Mouse (Mus musculus): ENCODE results near the gene Fgfr2.
"Not testable (repeated sequence)": the region's sequence is repeated elsewhere in the genome, so short reads cannot be mapped to it uniquely, and the experiment has no call there.

Gene Fgfr2

GRCm38 (mm10) chr7:130543181-130543580 lies 2580.0 kb downstream of the Fgfr2 start:
- no peak for DNase-seq (ENCODE audit: low read depth, low spot score)

- DNase-seq (ENCODE audit: low read depth, low spot score), result no peak
Measured at GRCm38 (mm10) chr7:130540176-130540575, 2583.0 kb downstream of the Fgfr2 start.

GRCm38 (mm10) chr7:130537068-130537467 lies 2586.1 kb downstream of the Fgfr2 start:
- DNase-seq (ENCODE audit: low read depth, low spot score), result no peak

GRCm38 (mm10) chr7:130535174-130535573 lies 2588.0 kb downstream of the Fgfr2 start:
- DNase-seq (ENCODE audit: low read depth, low spot score), result no peak

- peak; percentile 86 for DNase-seq (ENCODE audit: low read depth, low spot score)
Measured at GRCm38 (mm10) chr7:130533316-130534260, 2589.6 kb downstream of the Fgfr2 start.

GRCm38 (mm10) chr7:130531138-130531537 lies 2592.0 kb downstream of the Fgfr2 start:
- DNase-seq (ENCODE audit: low read depth, low spot score), result not testable (repeated sequence)

GRCm38 (mm10) chr7:130527306-130527705 lies 2595.8 kb downstream of the Fgfr2 start:
- DNase-seq (ENCODE audit: low read depth, low spot score), result no peak

GRCm38 (mm10) chr7:130523451-130523850 lies 2599.7 kb downstream of the Fgfr2 start:
- DNase-seq (ENCODE audit: low read depth, low spot score), result no peak

- no peak for DNase-seq (ENCODE audit: low read depth, low spot score)
Measured at GRCm38 (mm10) chr7:130520812-130521422, 2602.2 kb downstream of the Fgfr2 start.

- DNase-seq (ENCODE audit: low read depth, low spot score), result peak; percentile 17
Measured at GRCm38 (mm10) chr7:130520049-130520425, 2603.1 kb downstream of the Fgfr2 start, which contains the start of gene Ate1. TSS of gene Ate1 (minus strand) at chr7:130520369.

- peak; percentile 97 for DNase-seq (ENCODE audit: low read depth, low spot score)
Measured at GRCm38 (mm10) chr7:130519096-130520048, 2603.8 kb downstream of the Fgfr2 start.

- DNase-seq (ENCODE audit: low read depth, low spot score), result no peak
Measured at GRCm38 (mm10) chr7:130518213-130519095, 2604.7 kb downstream of the Fgfr2 start.

GRCm38 (mm10) chr7:130510243-130510642 lies 2612.9 kb downstream of the Fgfr2 start:
- no peak for DNase-seq (ENCODE audit: low read depth, low spot score)

- DNase-seq (ENCODE audit: low read depth, low spot score), result no peak
Measured at GRCm38 (mm10) chr7:130503006-130503405, 2620.1 kb downstream of the Fgfr2 start.

- no peak for DNase-seq (ENCODE audit: low read depth, low spot score)
Measured at GRCm38 (mm10) chr7:130501499-130501898, 2621.7 kb downstream of the Fgfr2 start.

GRCm38 (mm10) chr7:130493346-130493745 lies 2629.8 kb downstream of the Fgfr2 start:
- DNase-seq (ENCODE audit: low read depth, low spot score), result no peak

GRCm38 (mm10) chr7:130492026-130492425 lies 2631.1 kb downstream of the Fgfr2 start:
- no peak for DNase-seq (ENCODE audit: low read depth, low spot score)

- DNase-seq (ENCODE audit: low read depth, low spot score), result not testable (repeated sequence)
Measured at GRCm38 (mm10) chr7:130479003-130479402, 2644.1 kb downstream of the Fgfr2 start.

- DNase-seq (ENCODE audit: low read depth, low spot score), result peak; percentile 68
Measured at GRCm38 (mm10) chr7:130475970-130476369, 2647.2 kb downstream of the Fgfr2 start.

GRCm38 (mm10) chr7:130473881-130474280 lies 2649.3 kb downstream of the Fgfr2 start:
- no peak for DNase-seq (ENCODE audit: low read depth, low spot score)

- no peak for DNase-seq (ENCODE audit: low read depth, low spot score)
Measured at GRCm38 (mm10) chr7:130472683-130473082, 2650.5 kb downstream of the Fgfr2 start.
